Mouse (Mus musculus): ENCODE results near the gene Nelfa. TPM values are rescaled to one million over a fixed set of nuclear protein-coding genes. Genes with fewer than 3 reads are reported as not detected.

Nelfa gene
- total RNA-seq, 2 experiments from 2014 or later, result 6.1 to 6.6 TPM

Small RNA genes lying within 50 kb of the gene (microRNA-seq; reads per million reads assigned to microRNA genes)
- gene Mir7024, result 0 reads per million in 2 experiments

Other genes with a start within 250 kb of the Nelfa start
- 1 to 10 TPM; 3.1 to 5.0 TPM for gene Fgfr3, start 214.7 kb downstream of the Nelfa start, total RNA-seq (2021)
- 10 to 100 TPM; 76.2 to 79.8 TPM for gene Letm1, start 153.6 kb downstream of the Nelfa start, total RNA-seq (2021)
- 1 to 10 TPM; 9.1 to 9.4 TPM for gene Nsd2, start 115.7 kb downstream of the Nelfa start, total RNA-seq (2021)
- not detected for gene Gm1673, start 47.0 kb upstream of the Nelfa start, total RNA-seq (2021)
- gene Nat8l, start 59.6 kb upstream of the Nelfa start, total RNA-seq (2021), result under 1 TPM; 0.05 to 0.20 TPM
- 1 to 10 TPM in 1 of 2 experiments, under 1 TPM in 1; 0.59 to 1.6 TPM for gene Poln, start 233.0 kb upstream of the Nelfa start, total RNA-seq (2021)
- gene Haus3, start 233.1 kb upstream of the Nelfa start, total RNA-seq (2021), result 1 to 10 TPM; 2.7 to 3.6 TPM